Mouse (Mus musculus) liver, adult 2 months (tissue): ENCODE measurements at regions not wholly inside any gene's neighbourhood (a gene's known extent, or its start where the extent isn't known, plus 50 kb on each side); places are given as distances from the start of the nearest gene placed in this dataset.

ENCODE experiments used
- DNase-seq: peaks from one replicate; pipeline ENCODE4 v3.0.0-alpha.2; 2011; ENCODE audit warnings: low read depth, low spot score; ENCODE audit errors: extremely low read depth
- H3K27ac ChIP-seq: fragments of 200-500 bp; replicated peaks from 2 replicates; pipeline ENCODE4 v1.5.1; 2012; ENCODE audit warnings: low read depth, mild to moderate bottlenecking, control low read depth, inconsistent platforms, low read length; ENCODE audit not compliant: insufficient read depth
- H3K27me3 ChIP-seq: fragments of 200-500 bp; 2 replicates; pipeline ENCODE4 v1.6.1; 2012; ENCODE audit warnings: mild to moderate bottlenecking, moderate library complexity, low read length, inconsistent platforms; ENCODE audit not compliant: control insufficient read depth, insufficient read depth
- H3K36me3 ChIP-seq: fragments of 200-500 bp; 2 replicates; pipeline ENCODE4 v1.6.1; 2012; ENCODE audit warnings: low read length, inconsistent platforms; ENCODE audit not compliant: control insufficient read depth, insufficient read depth
- H3K4me1 ChIP-seq: fragments of 200-500 bp; 2 replicates; pipeline ENCODE4 v1.6.1; 2011; ENCODE audit warnings: low read length; ENCODE audit not compliant: control insufficient read depth, insufficient read depth
- H3K4me3 ChIP-seq: fragments of 200-500 bp; 2 replicates; pipeline ENCODE4 v1.5.1; 2011; ENCODE audit warnings: low read depth, mild to moderate bottlenecking, control low read depth, low read length, moderate library complexity; ENCODE audit not compliant: insufficient read depth
- H3K79me2 ChIP-seq: fragments of 200-500 bp; 2 replicates; pipeline ENCODE4 v1.6.1; 2012; ENCODE audit warnings: inconsistent platforms, mild to moderate bottlenecking, low read length, moderate library complexity; ENCODE audit not compliant: control insufficient read depth, insufficient read depth
- H3K9ac ChIP-seq: fragments of 200-500 bp; 2 replicates; pipeline ENCODE4 v1.6.1; 2012; ENCODE audit warnings: low read depth, mild to moderate bottlenecking, control low read depth, inconsistent platforms, low read length
- CTCF ChIP-seq: fragments of 200-500 bp; IDR thresholded peaks from 2 replicates; pipeline ENCODE4 v1.5.1; 2011; ENCODE audit warnings: low read depth, low read length, control low read depth
- POLR2A ChIP-seq: fragments of 200-500 bp; IDR thresholded peaks from 2 replicates; pipeline ENCODE4 v1.6.1; 2011; ENCODE audit warnings: low read length, control low read depth; ENCODE audit not compliant: insufficient read depth; ENCODE audit errors: extremely low read depth
- WGBS: fragments of 180-500 bp; shearing (Covaris S2); methylation state at CpG from one replicate; pipeline ENCODE4 v1.1.7; 2018; 5-methylcytosine and 5-hydroxymethylcytosine counted together

GRCm38 (mm10) chr4:140325677-140326052, 79.1 kb upstream of the Igsf21 start:
- TF ChIP-seq CTCF (no peak), POLR2A (no peak)
- Histone ChIP-seq H3K27ac (no peak overlapping the region), H3K4me3 (no peak overlapping the region), H3K4me1 (no peaks in the 10 kb centered on the region), H3K36me3 (no peaks in the 10 kb centered on the region), H3K27me3 (no peaks in the 10 kb centered on the region), H3K9ac (no peak overlapping the region), H3K79me2 (no peaks in the 10 kb centered on the region)
- DNase-seq = no peak
- WGBS = 86% methylated on average over 7 of the region's 7 CpGs

DNA sequence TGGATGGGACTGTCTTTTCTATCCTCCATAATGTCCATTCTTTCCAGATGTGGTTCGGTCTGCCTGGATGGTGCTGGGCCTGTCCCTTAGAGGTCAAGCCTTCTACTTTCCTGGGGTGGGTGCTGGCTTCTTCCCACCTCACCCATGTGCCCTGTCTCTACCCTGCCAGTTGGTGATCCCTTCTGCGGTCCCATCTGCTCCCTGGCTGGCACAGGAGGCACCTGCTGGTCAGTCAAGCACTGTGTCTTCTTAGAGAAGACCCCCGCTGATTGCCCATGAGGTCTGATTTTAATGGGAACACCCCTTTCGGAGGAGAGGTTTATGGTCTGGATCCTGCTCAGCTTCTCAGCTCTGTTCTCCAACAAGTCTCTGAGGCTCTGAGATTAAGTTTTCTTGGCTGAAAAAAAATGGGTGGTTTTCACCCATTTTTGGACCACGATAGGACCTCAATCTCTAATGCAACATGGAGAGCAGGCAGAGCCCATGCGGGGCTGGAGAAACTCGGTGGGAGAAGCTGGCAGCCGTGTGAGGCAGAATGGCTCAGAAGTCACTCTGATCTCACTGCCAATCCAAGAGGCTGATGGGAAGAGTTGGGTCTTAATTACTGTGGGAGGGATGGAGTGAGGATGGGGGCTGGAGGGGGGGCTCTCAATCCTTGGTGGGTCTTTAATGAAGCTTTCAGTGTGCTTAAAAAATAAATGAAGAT, 78.5 kb upstream of the Igsf21 start:
- H3K36me3 ChIP-seq = no peaks in the 10 kb centered on the region
- TF ChIP-seq POLR2A = no peak
- no peak for TF ChIP-seq CTCF
- H3K4me1 ChIP-seq = no peaks in the 10 kb centered on the region
- no peak overlapping the region for H3K4me3 ChIP-seq
- H3K27ac ChIP-seq = no peak overlapping the region
- H3K9ac ChIP-seq = no peak overlapping the region
- H3K27me3 ChIP-seq = no peaks in the 10 kb centered on the region
- 81% methylated on average over 8 of the region's 8 CpGs for WGBS
- no peaks in the 10 kb centered on the region for H3K79me2 ChIP-seq
- no peak for DNase-seq

- 76% methylated on average over 15 of the region's 15 CpGs for WGBS
- no peak overlapping the region for H3K27ac ChIP-seq
- H3K4me3 ChIP-seq = no peak overlapping the region
- no peaks in the 10 kb centered on the region for H3K36me3 ChIP-seq
- no peaks in the 10 kb centered on the region for H3K27me3 ChIP-seq
- TF ChIP-seq CTCF (no peak), POLR2A (no peak)
- H3K4me1 ChIP-seq = no peaks in the 10 kb centered on the region
- no peak overlapping the region for H3K9ac ChIP-seq
- no peaks in the 10 kb centered on the region for H3K79me2 ChIP-seq
- no peak for DNase-seq
Observed at GRCm38 (mm10) chr4:140320120-140320921, 73.7 kb upstream of the Igsf21 start.

- no peak for DNase-seq
Observed at GRCm38 (mm10) chr4:140312635-140313034, 66.1 kb upstream of the Igsf21 start.

DNA sequence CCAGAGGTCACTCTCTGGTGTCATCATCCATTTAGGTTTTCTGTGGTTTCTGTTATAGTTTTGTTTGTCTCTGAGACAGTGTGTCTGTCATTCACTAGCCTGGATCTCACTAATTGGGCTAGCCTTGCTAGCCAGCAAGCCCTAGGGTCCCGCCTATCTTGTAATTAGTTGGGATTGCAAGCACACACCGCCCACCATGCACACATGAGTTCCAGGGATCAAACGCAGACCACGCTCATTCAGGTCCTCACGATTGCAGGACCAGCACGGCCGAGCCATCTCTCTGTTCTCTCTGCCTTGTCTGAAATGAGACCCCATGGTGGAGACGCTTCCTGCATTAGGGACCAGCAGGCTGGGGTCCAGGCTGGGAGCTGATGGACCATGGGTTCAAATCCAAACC, 60.9 kb upstream of the Igsf21 start:
- 85% methylated on average over 8 of the region's 8 CpGs for WGBS
- H3K4me1 ChIP-seq = no peaks in the 10 kb centered on the region
- H3K4me3 ChIP-seq = no peak overlapping the region
- H3K79me2 ChIP-seq = no peaks in the 10 kb centered on the region
- TF ChIP-seq CTCF (no peak), POLR2A (no peak)
- no peak overlapping the region for H3K9ac ChIP-seq
- H3K27ac ChIP-seq = no peak overlapping the region
- no peaks in the 10 kb centered on the region for H3K27me3 ChIP-seq
- H3K36me3 ChIP-seq = no peaks in the 10 kb centered on the region
- no peak for DNase-seq

More at GRCm38 (mm10) chr4:140312635-140313034, 66.1 kb upstream of the Igsf21 start:
- H3K9ac ChIP-seq = no peak overlapping the region
- no peak overlapping the region for H3K4me3 ChIP-seq
- TF ChIP-seq CTCF (no peak), POLR2A (no peak)
- H3K4me1 ChIP-seq = no peaks in the 10 kb centered on the region
- no peaks in the 10 kb centered on the region for H3K79me2 ChIP-seq
- no peaks in the 10 kb centered on the region for H3K36me3 ChIP-seq
- H3K27ac ChIP-seq = no peak overlapping the region
- no peaks in the 10 kb centered on the region for H3K27me3 ChIP-seq
- WGBS = 93% methylated on average over 16 of the region's 16 CpGs

DNA sequence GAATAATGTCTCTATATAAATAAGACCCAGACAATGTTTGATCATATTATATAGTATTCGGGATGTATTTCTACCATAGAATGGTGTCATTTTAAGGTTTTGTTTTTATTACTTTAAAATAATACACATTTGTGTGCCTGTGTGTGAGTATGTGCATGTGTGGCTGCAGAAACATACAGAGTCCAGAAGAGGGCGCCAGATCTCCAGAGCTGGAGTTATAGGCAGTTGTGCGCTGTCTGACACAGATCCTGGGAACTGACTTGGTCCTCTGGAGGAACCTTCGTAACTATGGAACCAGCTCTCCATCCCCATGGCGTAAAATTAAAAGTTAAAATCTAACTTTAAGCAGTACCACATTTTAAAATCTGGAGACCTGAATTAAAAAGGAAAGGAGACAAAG, 58.4 kb upstream of the Igsf21 start:
- TF ChIP-seq CTCF (no peak), POLR2A (no peak)
- WGBS = 77% methylated on average over 5 of the region's 5 CpGs
- no peak overlapping the region for H3K4me3 ChIP-seq
- no peak overlapping the region for H3K27ac ChIP-seq
- DNase-seq = no peak
- no peaks in the 10 kb centered on the region for H3K27me3 ChIP-seq
- no peaks in the 10 kb centered on the region for H3K4me1 ChIP-seq
- H3K9ac ChIP-seq = no peak overlapping the region
- no peaks in the 10 kb centered on the region for H3K79me2 ChIP-seq
- H3K36me3 ChIP-seq = no peaks in the 10 kb centered on the region
